Comparison of ENCODE assay signal across 21 mouse cellular contexts in the genomic region with DNA sequence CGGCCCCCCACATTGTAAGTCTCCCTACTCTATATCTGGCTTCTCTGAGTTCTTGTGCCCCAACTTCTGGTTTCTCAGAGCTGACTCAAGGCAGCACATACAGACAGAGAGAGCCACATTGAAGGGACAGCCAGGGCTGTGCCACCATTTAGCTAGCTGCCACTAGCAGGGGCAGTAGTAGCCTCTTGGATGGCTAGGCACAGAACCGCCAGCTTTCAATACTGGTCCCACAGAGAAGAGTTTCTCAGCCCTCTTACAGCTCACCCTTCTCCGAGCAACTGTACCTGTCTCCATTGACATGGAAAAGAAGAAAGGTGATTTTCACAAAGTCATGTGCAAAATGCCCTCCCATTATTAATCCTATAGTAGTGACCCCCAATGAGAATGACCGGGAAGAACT. TPM values are rescaled to one million over a fixed set of nuclear protein-coding genes. Genes with fewer than 3 reads are reported as not detected.
DNase-seq lines count a peak whose midpoint lies in the region; ATAC-seq and TF ChIP-seq lines count a peak whose summit lies in the region.
"Had no signal": no experiment of that assay in that cellular context is flagged by ENCODE, and none has a peak within 500 bp of the region (broad histone marks: within the 10 kb centered on the region; RNA-seq: fewer than 3 reads in every experiment).

No protein-coding gene starts in this region.

- no peak for TF ChIP-seq EP300 in liver, postnatal 0 days (IDR thresholded peaks at IDR 0.05; ENCODE audit: low read depth)

- WGBS in forebrain, embryonic 14.5 days: 91% methylated on average over 4 of the region's 4 CpGs
- WGBS in hindbrain, embryonic 13.5 days: 88% methylated on average over 4 of the region's 4 CpGs
- WGBS in midbrain, embryonic 16.5 days: 87% methylated on average over 4 of the region's 4 CpGs
- 74% methylated on average over 4 of the region's 4 CpGs for WGBS in liver, postnatal 0 days (ENCODE audit: insufficient replicate concordance)

- H3K36me3 ChIP-seq in forebrain, embryonic 14.5 days (ENCODE audit: control insufficient read depth, insufficient read depth, low read length): no peaks in the 10 kb centered on the region
- no peaks in the 10 kb centered on the region for H3K36me3 ChIP-seq in hindbrain, embryonic 13.5 days
- no peaks in the 10 kb centered on the region for H3K36me3 ChIP-seq in midbrain, embryonic 16.5 days (ENCODE audit: control insufficient read depth, insufficient read depth, low read length)
- H3K36me3 ChIP-seq in liver, postnatal 0 days (replicated peaks; ENCODE audit: insufficient read depth, low read length): no peaks in the 10 kb centered on the region
- H3K36me3 ChIP-seq: heart, embryonic 13.5 days; limb, embryonic 12.5 days; liver, embryonic 12.5 days; stomach, embryonic 15.5 days had no signal

- peaks cover 24% of the 10 kb centered on the region for H3K4me1 ChIP-seq in forebrain, embryonic 14.5 days (ENCODE audit: control insufficient read depth, insufficient read depth, low read length)
- peaks cover 33% of the 10 kb centered on the region for H3K4me1 ChIP-seq in hindbrain, embryonic 13.5 days (replicated peaks)
- H3K4me1 ChIP-seq in midbrain, embryonic 16.5 days (ENCODE audit: control insufficient read depth, insufficient read depth, low read length): peaks cover 15% of the 10 kb centered on the region
- no peaks in the 10 kb centered on the region for H3K4me1 ChIP-seq in liver, postnatal 0 days (ENCODE audit: insufficient read depth)
- H3K4me1 ChIP-seq: liver, embryonic 12.5 days; stomach, embryonic 15.5 days had no signal

- no peak for DNase-seq in layer of hippocampus, adult 2 months (ENCODE audit: low spot score in 2 of 2)
- no peak for DNase-seq in layer of hippocampus, adult 18-20 months (ENCODE audit: low spot score in 2 of 2)
- DNase-seq in forebrain, embryonic 14.5 days (ENCODE audit: low spot score): peak; percentile 10
- no peak for DNase-seq in gastrocnemius, postnatal 14 days
- no peak for DNase-seq in liver, postnatal 0 days
- DNase-seq: adrenal gland, postnatal 36 days; B cell, adult 2 months; gastrocnemius, postnatal 10 days; heart, adult 18-20 months; thymus, adult 18-20 months; thymus, postnatal 4 days had no signal

- intact Hi-C loops in gastrocnemius, postnatal 14 days (cut with DNase I; ENCODE audit: low total_unique reads): no loop called here

- H3K4me3 ChIP-seq in layer of hippocampus, adult 2 months: no peak overlapping the region; the same call in 1 of the 2 replicates
- H3K4me3 ChIP-seq in forebrain, embryonic 14.5 days (ENCODE audit: low read depth, low read length): no peak overlapping the region
- no peak overlapping the region for H3K4me3 ChIP-seq in hindbrain, embryonic 13.5 days
- no peak overlapping the region for H3K4me3 ChIP-seq in midbrain, embryonic 16.5 days (ENCODE audit: low read depth, low read length)
- no peak overlapping the region for H3K4me3 ChIP-seq in liver, postnatal 0 days (ENCODE audit: low read depth, low read length)
- H3K4me3 ChIP-seq: heart, embryonic 13.5 days; limb, embryonic 12.5 days; liver, embryonic 12.5 days; stomach, embryonic 15.5 days had no signal

- H3K27me3 ChIP-seq in forebrain, embryonic 14.5 days (replicated peaks; ENCODE audit: control insufficient read depth, insufficient read depth, low read length): no peaks in the 10 kb centered on the region
- H3K27me3 ChIP-seq in hindbrain, embryonic 13.5 days: no peaks in the 10 kb centered on the region
- no peaks in the 10 kb centered on the region for H3K27me3 ChIP-seq in midbrain, embryonic 16.5 days (ENCODE audit: control insufficient read depth, insufficient read depth, low read depth, low read length)
- peaks cover 8% of the 10 kb centered on the region; the same call in 1 of the 2 replicates for H3K27me3 ChIP-seq in liver, postnatal 0 days (ENCODE audit: insufficient read depth, low read length)
- H3K27me3 ChIP-seq: stomach, embryonic 15.5 days had no signal

- H3K4me2 ChIP-seq in forebrain, embryonic 14.5 days (ENCODE audit: low read length): no peak overlapping the region
- H3K4me2 ChIP-seq in hindbrain, embryonic 13.5 days: 0 out of 2 replicates have a peak overlapping the region, but pooled peaks have one; percentile 42
- H3K4me2 ChIP-seq in midbrain, embryonic 16.5 days (ENCODE audit: low read length): no peak overlapping the region
- no peak overlapping the region for H3K4me2 ChIP-seq in liver, postnatal 0 days (ENCODE audit: low read depth, low read length)
- H3K4me2 ChIP-seq: heart, embryonic 13.5 days; limb, embryonic 12.5 days; liver, embryonic 12.5 days; lung, embryonic 14.5 days had no signal

- no peaks in the 10 kb centered on the region for H3K9me3 ChIP-seq in forebrain, embryonic 14.5 days (replicated peaks; ENCODE audit: control insufficient read depth, low read length)
- H3K9me3 ChIP-seq in hindbrain, embryonic 13.5 days: no peaks in the 10 kb centered on the region
- no peaks in the 10 kb centered on the region for H3K9me3 ChIP-seq in midbrain, embryonic 16.5 days (replicated peaks; ENCODE audit: control insufficient read depth, low read length, poor library complexity, severe bottlenecking)
- H3K9me3 ChIP-seq in liver, postnatal 0 days (ENCODE audit: low read length): no peaks in the 10 kb centered on the region
- H3K9me3 ChIP-seq: heart, embryonic 13.5 days; limb, embryonic 12.5 days; liver, embryonic 12.5 days; stomach, embryonic 15.5 days had no signal

- no peak for ATAC-seq in forebrain, embryonic 14.5 days
- ATAC-seq in hindbrain, embryonic 13.5 days (ENCODE audit: low FRiP score): no peak
- ATAC-seq in midbrain, embryonic 16.5 days: 0 out of 2 replicates have a peak, but pooled peaks have one; percentile 60
- no peak for ATAC-seq in liver, postnatal 0 days
- ATAC-seq: intestine, postnatal 0 days; liver, embryonic 12.5 days had no signal

- H3K27ac ChIP-seq in layer of hippocampus, adult 2 months: peak overlapping the region; percentile 87
- peak overlapping the region; percentile 76 for H3K27ac ChIP-seq in forebrain, embryonic 14.5 days (ENCODE audit: low read depth, low read length)
- peak overlapping the region; percentile 85 for H3K27ac ChIP-seq in hindbrain, embryonic 13.5 days
- no peak overlapping the region for H3K27ac ChIP-seq in midbrain, embryonic 16.5 days (ENCODE audit: low read length)
- no peak overlapping the region for H3K27ac ChIP-seq in liver, postnatal 0 days (ENCODE audit: low read depth)
- H3K27ac ChIP-seq: heart, embryonic 13.5 days; limb, embryonic 12.5 days; liver, embryonic 12.5 days; macrophage; stomach, embryonic 15.5 days had no signal

- no peak for TF ChIP-seq CTCF in layer of hippocampus, adult 2 months (conservative IDR thresholded peaks at IDR 0.05)
- TF ChIP-seq CTCF in liver, postnatal 0 days (IDR thresholded peaks at IDR 0.05; ENCODE audit: low read depth): no peak

- H3K9ac ChIP-seq in forebrain, embryonic 14.5 days (ENCODE audit: low read length): no peak overlapping the region
- H3K9ac ChIP-seq in hindbrain, embryonic 13.5 days: peak overlapping the region; percentile 13; the same call in 1 of the 2 replicates
- no peak overlapping the region for H3K9ac ChIP-seq in midbrain, embryonic 16.5 days (ENCODE audit: low read depth, low read length)
- H3K9ac ChIP-seq in liver, postnatal 0 days (replicated peaks): no peak overlapping the region
- H3K9ac ChIP-seq: heart, embryonic 13.5 days; limb, embryonic 12.5 days; liver, embryonic 12.5 days; lung, embryonic 14.5 days; stomach, embryonic 15.5 days had no signal

RNA-seq across cellular contexts. Expression of a gene that starts 35.4 kb away (rescaled TPM):
- total RNA-seq in layer of hippocampus, adult 2 months (2021): 1 to 10 TPM; 7.7 to 8.3 TPM
- 1 to 10 TPM; 6.6 to 6.7 TPM for total RNA-seq in layer of hippocampus, adult 18-20 months (2021)
- polyA plus RNA-seq in forebrain, embryonic 14.5 days (2014; fragmentation: Nextera tagmentation; extraction: Ambion mirVana): 0.41 and 0.48 TPM in 2 replicates
- polyA plus RNA-seq in hindbrain, embryonic 13.5 days (2015; fragmentation: Nextera tagmentation; extraction: Ambion mirVana): 0.35 and 0.49 TPM in 2 replicates
- 0.70 and 0.78 TPM in 2 replicates for polyA plus RNA-seq in midbrain, embryonic 16.5 days (2015; fragmentation: Nextera tagmentation; extraction: Ambion mirVana)
- total RNA-seq in gastrocnemius, postnatal 14 days (2021): under 1 TPM in 1 of 2 experiments, not detected in 1; 0.27 TPM
- polyA plus RNA-seq in liver, postnatal 0 days (2015; fragmentation: Nextera tagmentation; extraction: Ambion mirVana): not detected in 2 replicates
- total RNA-seq: hematopoietic stem cell, adult 5-6 weeks had no signal
- polyA plus RNA-seq: macrophage had no signal

RNA-seq across cellular contexts. Expression of a gene that starts 37.5 kb away (rescaled TPM):
- 1 to 10 TPM; 3.1 to 3.8 TPM for total RNA-seq in layer of hippocampus, adult 2 months (2021)
- 1 to 10 TPM; 1.6 to 3.2 TPM for total RNA-seq in layer of hippocampus, adult 18-20 months (2021)
- polyA plus RNA-seq in forebrain, embryonic 14.5 days (2014; fragmentation: Nextera tagmentation; extraction: Ambion mirVana): 0.24 TPM in 1 of 2 replicates, not detected in the other
- polyA plus RNA-seq in hindbrain, embryonic 13.5 days (2015; fragmentation: Nextera tagmentation; extraction: Ambion mirVana): 0.35 TPM in 1 of 2 replicates, not detected in the other
- 0.25 and 0.30 TPM in 2 replicates for polyA plus RNA-seq in midbrain, embryonic 16.5 days (2015; fragmentation: Nextera tagmentation; extraction: Ambion mirVana)
- under 1 TPM; 0.22 to 0.43 TPM for total RNA-seq in gastrocnemius, postnatal 14 days (2021)
- 0.09 and 0.89 TPM in 2 replicates for polyA plus RNA-seq in liver, postnatal 0 days (2015; fragmentation: Nextera tagmentation; extraction: Ambion mirVana)
- total RNA-seq: adrenal gland, postnatal 36 days; heart, adult 18-20 months; hematopoietic stem cell, adult 5-6 weeks had no signal
- polyA plus RNA-seq: macrophage had no signal

RNA-seq across cellular contexts. Expression of a gene that starts 45.5 kb away (rescaled TPM):
- 100 to 1,000 TPM; 113 to 121 TPM for total RNA-seq in layer of hippocampus, adult 2 months (2021)
- 100 to 1,000 TPM; 101 to 109 TPM for total RNA-seq in layer of hippocampus, adult 18-20 months (2021)
- polyA plus RNA-seq in forebrain, embryonic 14.5 days (2014; fragmentation: Nextera tagmentation; extraction: Ambion mirVana): 8.3 and 10.5 TPM in 2 replicates
- 10.7 and 11.2 TPM in 2 replicates for polyA plus RNA-seq in hindbrain, embryonic 13.5 days (2015; fragmentation: Nextera tagmentation; extraction: Ambion mirVana)
- polyA plus RNA-seq in midbrain, embryonic 16.5 days (2015; fragmentation: Nextera tagmentation; extraction: Ambion mirVana): 9.9 and 10.0 TPM in 2 replicates
- total RNA-seq in gastrocnemius, postnatal 14 days (2021): 10 to 100 TPM; 21.0 to 22.8 TPM
- polyA plus RNA-seq in liver, postnatal 0 days (2015; fragmentation: Nextera tagmentation; extraction: Ambion mirVana): 3.2 and 3.4 TPM in 2 replicates

Comparison
In these comparisons a context has a peak if more than half of its experiments do, and no peak if none do; other contexts are left out.
1. H3K27ac ChIP-seq: peak in layer of hippocampus, adult 2 months (single experiment), forebrain, embryonic 14.5 days (single experiment) and hindbrain, embryonic 13.5 days (single experiment); none in midbrain, embryonic 16.5 days (single experiment) and liver, postnatal 0 days (single experiment).